Mouse (Mus musculus): Measurements from ENCODE around the gene Exosc10.

The Exosc10 gene

DNA sequence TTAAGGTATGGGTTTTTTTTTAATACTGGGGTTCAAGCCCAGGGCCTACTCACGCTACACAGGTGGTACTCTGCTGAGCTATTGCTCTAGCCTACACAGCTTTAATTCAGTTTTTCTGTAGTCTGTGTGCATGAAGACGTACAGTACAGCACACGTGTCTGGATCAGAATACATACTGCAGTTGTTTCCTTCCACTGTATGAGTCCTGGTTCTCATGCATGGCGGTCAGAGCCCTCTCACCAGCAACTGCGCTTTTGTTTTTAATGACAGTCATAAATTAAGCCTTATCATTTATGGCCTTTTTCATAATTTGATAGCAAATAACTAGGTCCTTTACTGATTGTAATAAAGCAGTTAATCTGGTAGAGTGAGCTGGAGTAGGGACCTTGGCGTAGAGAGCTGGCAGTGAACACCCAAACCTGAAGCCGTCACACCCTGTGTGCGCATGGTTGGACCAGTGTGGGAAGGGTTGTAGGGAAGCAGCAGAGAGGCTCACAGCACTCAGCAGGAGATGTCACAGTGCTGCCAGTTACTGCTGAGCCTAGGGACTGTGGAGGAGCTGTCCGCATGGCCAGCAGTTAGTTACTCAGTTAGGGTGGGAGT is 12.6 kb downstream of the Exosc10 start:
- DNase-seq (ENCODE audit: low spot score in 2 of 2) = peak in 1 of 2 experiments; percentile 49

- DNase-seq (ENCODE audit: low spot score in 2 of 2) = peak in 1 of 2 experiments; percentile 55
These were observed 15.0 kb downstream of the Exosc10 start for GRCm38 (mm10) chr4:148573222-148573621.

DNA sequence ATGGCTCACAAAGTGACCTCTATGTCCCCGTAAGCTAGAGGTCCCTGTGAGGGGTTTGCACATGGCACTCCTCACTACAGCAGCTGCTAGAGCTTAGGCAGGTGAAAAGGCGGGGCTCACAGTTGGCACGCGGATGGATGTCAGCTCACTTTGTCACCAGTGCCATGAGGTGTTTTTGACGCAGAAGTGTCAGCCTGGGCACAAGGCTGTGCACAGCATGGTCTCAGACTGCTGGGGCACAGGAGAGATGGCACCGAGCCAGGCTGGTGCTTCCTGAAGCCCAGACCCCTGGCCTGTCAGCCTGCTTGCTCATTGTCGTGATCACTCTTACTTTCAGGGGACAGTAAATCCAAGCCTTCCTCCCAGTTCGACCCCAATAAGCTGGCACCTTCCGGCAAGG is 22.5 kb downstream of the Exosc10 start:
- no peak for DNase-seq (ENCODE audit: low spot score in 2 of 2)

GRCm38 (mm10) chr4:148581422-148581821 is 23.2 kb downstream of the Exosc10 start:
- DNase-seq (ENCODE audit: low spot score in 2 of 2) = no peak

GRCm38 (mm10) chr4:148583257-148583656 is 25.0 kb downstream of the Exosc10 start:
- DNase-seq (ENCODE audit: low spot score in 2 of 2) = no peak

- no peak for DNase-seq (ENCODE audit: low spot score in 2 of 2)
These were observed 28.4 kb downstream of the Exosc10 start for GRCm38 (mm10) chr4:148586648-148587047.

DNA sequence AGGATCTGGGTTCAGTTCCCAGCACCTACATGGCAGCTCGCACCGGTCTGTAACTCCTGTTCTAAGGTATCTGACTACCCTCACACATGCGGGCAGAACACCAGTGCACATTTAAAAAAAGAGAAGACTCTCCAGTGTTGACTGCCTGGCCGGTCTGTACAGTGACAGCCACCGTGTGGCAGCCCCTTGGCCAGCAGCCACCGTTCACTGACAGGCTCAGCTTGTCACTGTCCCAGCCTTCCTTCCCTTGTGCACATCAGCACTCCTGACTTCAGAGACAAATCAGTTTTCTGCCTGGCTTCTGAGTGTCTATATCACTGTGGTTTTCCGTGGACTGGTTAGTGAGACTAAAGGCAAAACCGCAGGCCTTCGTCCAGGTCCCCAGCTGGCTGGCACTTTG is 30.6 kb downstream of the Exosc10 start:
- DNase-seq (ENCODE audit: low spot score in 2 of 2) = no peak

GRCm38 (mm10) chr4:148589565-148589964 is 31.3 kb downstream of the Exosc10 start:
- peak in 1 of 2 experiments; percentile 42 for DNase-seq (ENCODE audit: low spot score in 2 of 2)

- DNase-seq (ENCODE audit: low spot score in 2 of 2) = no peak
These were observed 32.4 kb downstream of the Exosc10 start for GRCm38 (mm10) chr4:148590421-148591170.

GRCm38 (mm10) chr4:148591171-148591630 is 33.0 kb downstream of the Exosc10 start, which contains the start of gene Srm:
Gene Srm, plus strand, starts transcription at chr4:148591503.
- DNase-seq (ENCODE audit: low spot score in 2 of 2) = peak; percentile 97 to 98

GRCm38 (mm10) chr4:148591637-148592380 is 33.6 kb downstream of the Exosc10 start:
- no peak for DNase-seq (ENCODE audit: low spot score in 2 of 2)

GRCm38 (mm10) chr4:148593996-148594395 is 35.8 kb downstream of the Exosc10 start:
- DNase-seq (ENCODE audit: low spot score in 2 of 2) = no peak

- no peak for DNase-seq (ENCODE audit: low spot score in 2 of 2)
These were observed 37.7 kb downstream of the Exosc10 start for GRCm38 (mm10) chr4:148595916-148596315.

DNA sequence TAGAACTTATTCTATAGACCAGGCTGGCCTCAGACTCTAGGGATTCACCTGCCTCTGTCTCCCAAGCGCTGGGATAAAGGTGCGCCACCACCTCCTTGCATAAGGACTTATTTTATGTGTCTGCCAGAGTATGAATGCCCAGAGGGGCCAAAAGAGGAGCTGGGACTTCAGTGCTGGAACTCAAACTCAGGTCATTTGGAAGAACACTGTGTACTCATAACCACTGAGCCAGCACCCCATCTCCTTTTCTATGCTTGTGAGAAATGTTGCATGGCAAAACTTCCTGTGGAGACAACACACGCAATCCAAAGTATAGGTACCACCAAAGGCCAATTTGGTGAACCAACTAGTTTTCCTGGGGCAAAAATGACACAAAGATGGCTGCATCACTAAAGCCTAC is 38.5 kb downstream of the Exosc10 start:
- no peak for DNase-seq (ENCODE audit: low spot score in 2 of 2)

DNA sequence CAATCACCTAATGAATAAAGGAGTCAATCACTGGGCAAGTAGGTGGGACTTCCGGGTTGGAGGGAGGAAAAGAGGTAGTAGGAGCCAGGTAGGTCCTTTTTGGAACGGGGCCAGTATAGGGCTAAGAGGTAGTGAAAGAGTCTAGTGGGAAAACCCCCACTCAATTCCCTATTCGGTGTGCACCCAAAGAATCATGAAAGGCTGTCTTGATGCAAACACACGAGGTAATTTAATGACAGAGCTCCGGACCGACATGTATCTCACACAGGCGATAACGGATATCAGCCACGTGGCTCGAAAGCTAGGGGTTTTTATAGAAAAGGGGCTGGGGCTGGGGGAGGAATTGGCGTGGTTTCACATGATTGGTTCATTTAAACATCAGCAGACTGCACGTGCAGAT is 40.6 kb downstream of the Exosc10 start:
- DNase-seq (ENCODE audit: low spot score in 2 of 2) = no peak

- no peak for DNase-seq (ENCODE audit: low spot score in 2 of 2)
These were observed 42.1 kb downstream of the Exosc10 start for GRCm38 (mm10) chr4:148600316-148600715.

GRCm38 (mm10) chr4:148601871-148602270 is 43.6 kb downstream of the Exosc10 start:
- DNase-seq (ENCODE audit: low spot score in 2 of 2) = no peak

DNA sequence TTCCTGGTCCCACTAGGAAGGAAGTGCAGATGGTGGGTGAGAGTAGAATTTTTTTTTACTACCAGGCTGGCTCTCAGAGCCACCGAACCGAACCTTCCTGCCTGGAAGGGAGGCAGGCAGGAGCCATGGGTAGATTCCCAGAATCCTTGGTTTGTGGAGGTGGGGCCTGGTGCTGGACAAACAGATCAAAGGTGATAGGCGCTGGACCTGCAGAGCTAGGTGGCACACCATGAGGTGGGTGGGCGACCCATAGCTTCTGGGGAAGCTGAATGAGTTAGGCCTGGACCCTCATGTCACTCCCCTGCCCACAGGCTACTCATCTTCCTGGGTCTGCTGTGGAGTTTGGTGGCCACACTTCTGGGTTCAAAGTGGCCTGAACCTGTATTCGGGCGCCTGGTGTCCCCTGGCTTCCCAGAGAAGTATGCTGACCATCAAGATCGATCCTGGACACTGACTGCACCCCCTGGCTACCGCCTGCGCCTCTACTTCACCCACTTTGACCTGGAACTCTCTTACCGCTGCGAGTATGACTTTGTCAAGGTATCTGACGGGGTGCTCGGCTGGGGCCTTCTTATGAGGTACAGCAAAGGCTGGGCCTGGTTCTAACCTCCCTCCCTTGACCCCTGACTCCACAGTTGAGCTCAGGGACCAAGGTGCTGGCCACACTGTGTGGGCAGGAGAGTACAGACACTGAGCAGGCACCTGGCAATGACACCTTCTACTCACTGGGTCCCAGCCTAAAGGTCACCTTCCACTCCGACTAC is 44.3 kb downstream of the Exosc10 start, which contains the start of gene Masp2:
Masp2 (plus strand) TSS at position 198 of the 764 bp plus-strand sequence.
- DNase-seq (ENCODE audit: low spot score in 2 of 2) = no peak

DNA sequence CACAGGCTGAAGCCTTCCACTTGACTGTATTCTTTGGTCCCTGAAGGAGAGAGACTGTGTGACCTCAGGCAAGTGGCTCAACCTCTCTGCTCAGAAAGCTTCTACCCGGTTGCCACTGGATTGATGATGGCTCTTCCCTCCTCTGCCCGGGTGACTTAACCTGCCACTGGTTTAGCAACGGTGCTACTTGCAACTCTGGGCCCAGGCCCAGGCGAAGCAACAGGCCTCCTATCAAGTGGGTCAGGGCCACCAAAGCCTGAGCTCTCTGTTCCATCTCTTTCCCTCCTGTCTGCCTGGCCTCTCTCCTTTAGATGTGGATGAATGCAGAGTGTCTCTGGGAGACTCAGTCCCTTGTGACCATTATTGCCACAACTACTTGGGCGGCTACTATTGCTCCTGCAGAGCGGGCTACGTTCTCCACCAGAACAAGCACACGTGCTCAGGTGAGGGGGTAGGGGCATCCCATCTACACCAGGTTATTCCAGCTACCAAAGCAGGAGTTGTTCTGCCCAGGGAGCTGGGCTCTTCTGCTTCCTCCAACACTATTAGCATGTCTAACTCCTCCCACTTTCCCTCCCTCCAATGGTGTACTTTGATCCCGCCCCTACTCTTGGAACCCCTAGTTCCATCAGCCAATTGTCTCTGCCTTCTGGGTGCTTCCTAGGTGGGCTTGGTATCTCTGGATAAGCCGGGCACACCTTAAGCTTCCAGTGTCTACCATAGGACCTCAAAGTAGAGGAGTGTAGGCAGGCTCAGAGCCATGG is 45.3 kb downstream of the Exosc10 start:
- no peak for DNase-seq (ENCODE audit: low spot score in 2 of 2)

DNA sequence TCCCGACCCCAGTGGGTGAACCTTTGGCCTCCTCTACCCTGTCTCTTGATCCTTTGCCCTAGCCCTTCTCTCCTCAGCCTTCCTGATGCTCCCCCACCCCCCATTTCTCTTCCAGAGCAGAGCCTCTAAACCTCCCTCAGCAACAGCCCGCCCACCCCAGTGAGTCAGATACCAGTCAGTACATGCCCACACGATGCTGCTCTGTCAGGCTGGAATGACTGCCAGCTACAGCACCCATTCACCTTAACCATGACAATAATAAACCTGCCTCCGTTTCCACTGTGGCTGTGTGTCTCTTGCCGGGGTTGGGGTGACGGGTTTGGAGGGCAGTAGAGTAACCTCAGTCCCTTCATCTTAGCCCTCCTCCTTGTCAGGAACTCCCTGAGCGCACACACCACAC is 45.9 kb downstream of the Exosc10 start:
- peak; percentile 43 to 52 for DNase-seq (ENCODE audit: low spot score in 2 of 2)

Measured in urinary bladder, adult 18-20 months (tissue).